Mouse (Mus musculus): Measurements from ENCODE around the gene Dusp6. TPM values are rescaled to one million over a fixed set of nuclear protein-coding genes. Genes with fewer than 3 reads are reported as not detected.

Gene Dusp6
- polyA plus RNA-seq, 1 experiment from 2014 or later, result 41.2 TPM

GRCm38 (mm10) chr10:99289176-99289575 is 26.1 kb downstream of the Dusp6 start:
- no peak overlapping the region for H3K4me2 ChIP-seq (replicated peaks; ENCODE audit: low read depth, low read length)
- H3K36me3 ChIP-seq (ENCODE audit: control insufficient read depth, insufficient read depth, low read length), result no peaks in the 10 kb centered on the region
- H3K27me3 ChIP-seq (ENCODE audit: control insufficient read depth, insufficient read depth, low read length), result no peaks in the 10 kb centered on the region
- 81% methylated on average over 5 of the region's 5 CpGs for WGBS
- no peak overlapping the region for H3K4me3 ChIP-seq (ENCODE audit: low read depth, low read length)
- no peak for ATAC-seq (ENCODE audit: insufficient number of reproducible peaks, insufficient read depth, low FRiP score, low read depth)
- no peak overlapping the region for H3K9ac ChIP-seq (replicated peaks; ENCODE audit: low read depth, low read length)
- no peak overlapping the region for H3K27ac ChIP-seq (ENCODE audit: low read length)
- 0 out of 2 replicates have a peak, but pooled peaks cover 7% of the 10 kb centered on the region for H3K4me1 ChIP-seq (ENCODE audit: control insufficient read depth, insufficient read depth, low read length)
- H3K9me3 ChIP-seq (ENCODE audit: control insufficient read depth, low read depth, low read length), result no peaks in the 10 kb centered on the region

GRCm38 (mm10) chr10:99293111-99293640 is 30.1 kb downstream of the Dusp6 start:
- WGBS, result 76% methylated on average over 3 of the region's 3 CpGs
- no peak for ATAC-seq (ENCODE audit: insufficient number of reproducible peaks, insufficient read depth, low FRiP score, low read depth)
- H3K4me1 ChIP-seq (ENCODE audit: control insufficient read depth, insufficient read depth, low read length), result no peaks in the 10 kb centered on the region
- H3K36me3 ChIP-seq (ENCODE audit: control insufficient read depth, insufficient read depth, low read length), result no peaks in the 10 kb centered on the region
- no peak overlapping the region for H3K4me3 ChIP-seq (ENCODE audit: low read depth, low read length)
- no peak overlapping the region for H3K27ac ChIP-seq (ENCODE audit: low read length)
- no peaks in the 10 kb centered on the region for H3K27me3 ChIP-seq (ENCODE audit: control insufficient read depth, insufficient read depth, low read length)
- H3K9me3 ChIP-seq (ENCODE audit: control insufficient read depth, low read depth, low read length), result no peaks in the 10 kb centered on the region
- no peak overlapping the region for H3K4me2 ChIP-seq (replicated peaks; ENCODE audit: low read depth, low read length)
- no peak overlapping the region for H3K9ac ChIP-seq (replicated peaks; ENCODE audit: low read depth, low read length)

- WGBS, result 66% methylated on average over 3 of the region's 3 CpGs
- Histone ChIP-seq H3K27me3 (ENCODE audit: control insufficient read depth, insufficient read depth, low read length) (no peaks in the 10 kb centered on the region), H3K4me1 (ENCODE audit: control insufficient read depth, insufficient read depth, low read length) (0 out of 2 replicates have a peak, but pooled peaks cover 4% of the 10 kb centered on the region)
Observed at GRCm38 (mm10) chr10:99297721-99298120, 34.7 kb downstream of the Dusp6 start.

GRCm38 (mm10) chr10:99298328-99299295 is 35.6 kb downstream of the Dusp6 start:
- Histone ChIP-seq H3K9me3 (ENCODE audit: control insufficient read depth, low read depth, low read length) (no peaks in the 10 kb centered on the region), H3K4me2 (replicated peaks; ENCODE audit: low read depth, low read length) (0 out of 2 replicates have a peak overlapping the region, but pooled peaks have one; percentile 5), H3K4me1 (ENCODE audit: control insufficient read depth, insufficient read depth, low read length) (0 out of 2 replicates have a peak, but pooled peaks cover 4% of the 10 kb centered on the region), H3K36me3 (ENCODE audit: control insufficient read depth, insufficient read depth, low read length) (no peaks in the 10 kb centered on the region), H3K27ac (ENCODE audit: low read length) (no peak overlapping the region), H3K27me3 (ENCODE audit: control insufficient read depth, insufficient read depth, low read length) (no peaks in the 10 kb centered on the region), H3K4me3 (ENCODE audit: low read depth, low read length) (no peak overlapping the region), H3K9ac (replicated peaks; ENCODE audit: low read depth, low read length) (no peak overlapping the region)
- ATAC-seq (ENCODE audit: insufficient number of reproducible peaks, insufficient read depth, low FRiP score, low read depth), result no peak
- WGBS, result 34% methylated on average over 18 of the region's 18 CpGs

More at GRCm38 (mm10) chr10:99297721-99298120, 34.7 kb downstream of the Dusp6 start:
- Histone ChIP-seq H3K27ac (ENCODE audit: low read length) (no peak overlapping the region), H3K36me3 (ENCODE audit: control insufficient read depth, insufficient read depth, low read length) (no peaks in the 10 kb centered on the region), H3K4me2 (replicated peaks; ENCODE audit: low read depth, low read length) (no peak overlapping the region), H3K4me3 (ENCODE audit: low read depth, low read length) (no peak overlapping the region), H3K9me3 (ENCODE audit: control insufficient read depth, low read depth, low read length) (no peaks in the 10 kb centered on the region), H3K9ac (replicated peaks; ENCODE audit: low read depth, low read length) (no peak overlapping the region)
- ATAC-seq (ENCODE audit: insufficient number of reproducible peaks, insufficient read depth, low FRiP score, low read depth), result no peak

- H3K4me2 ChIP-seq (replicated peaks; ENCODE audit: low read depth, low read length), result 0 out of 2 replicates have a peak overlapping the region, but pooled peaks have one; percentile 5
Observed at GRCm38 (mm10) chr10:99299303-99299702, 36.3 kb downstream of the Dusp6 start.

GRCm38 (mm10) chr10:99302051-99302450 is 39.0 kb downstream of the Dusp6 start:
- WGBS, result 36% methylated on average over 4 of the region's 4 CpGs
- Histone ChIP-seq H3K27ac (ENCODE audit: low read length) (no peak overlapping the region), H3K4me2 (replicated peaks; ENCODE audit: low read depth, low read length) (no peak overlapping the region), H3K4me3 (ENCODE audit: low read depth, low read length) (no peak overlapping the region), H3K36me3 (ENCODE audit: control insufficient read depth, insufficient read depth, low read length) (no peaks in the 10 kb centered on the region), H3K4me1 (ENCODE audit: control insufficient read depth, insufficient read depth, low read length) (0 out of 2 replicates have a peak, but pooled peaks cover 4% of the 10 kb centered on the region), H3K9me3 (ENCODE audit: control insufficient read depth, low read depth, low read length) (no peaks in the 10 kb centered on the region), H3K9ac (replicated peaks; ENCODE audit: low read depth, low read length) (no peak overlapping the region), H3K27me3 (ENCODE audit: control insufficient read depth, insufficient read depth, low read length) (no peaks in the 10 kb centered on the region)
- no peak for ATAC-seq (ENCODE audit: insufficient number of reproducible peaks, insufficient read depth, low FRiP score, low read depth)

More at GRCm38 (mm10) chr10:99299303-99299702, 36.3 kb downstream of the Dusp6 start:
- no peaks in the 10 kb centered on the region for H3K9me3 ChIP-seq (ENCODE audit: control insufficient read depth, low read depth, low read length)
- no peak overlapping the region for H3K9ac ChIP-seq (replicated peaks; ENCODE audit: low read depth, low read length)
- 38% methylated on average over 9 of the region's 9 CpGs for WGBS
- no peaks in the 10 kb centered on the region for H3K36me3 ChIP-seq (ENCODE audit: control insufficient read depth, insufficient read depth, low read length)
- ATAC-seq (ENCODE audit: insufficient number of reproducible peaks, insufficient read depth, low FRiP score, low read depth), result no peak
- no peaks in the 10 kb centered on the region for H3K27me3 ChIP-seq (ENCODE audit: control insufficient read depth, insufficient read depth, low read length)
- H3K4me3 ChIP-seq (ENCODE audit: low read depth, low read length), result no peak overlapping the region
- H3K4me1 ChIP-seq (ENCODE audit: control insufficient read depth, insufficient read depth, low read length), result 0 out of 2 replicates have a peak, but pooled peaks cover 4% of the 10 kb centered on the region
- H3K27ac ChIP-seq (ENCODE audit: low read length), result no peak overlapping the region

- no peaks in the 10 kb centered on the region for H3K27me3 ChIP-seq (ENCODE audit: control insufficient read depth, insufficient read depth, low read length)
- H3K4me1 ChIP-seq (ENCODE audit: control insufficient read depth, insufficient read depth, low read length), result no peaks in the 10 kb centered on the region
- no peak overlapping the region for H3K9ac ChIP-seq (replicated peaks; ENCODE audit: low read depth, low read length)
- WGBS, result 89% methylated on average over 4 of the region's 4 CpGs
- H3K36me3 ChIP-seq (ENCODE audit: control insufficient read depth, insufficient read depth, low read length), result no peaks in the 10 kb centered on the region
- H3K27ac ChIP-seq (ENCODE audit: low read length), result no peak overlapping the region
- no peaks in the 10 kb centered on the region for H3K9me3 ChIP-seq (ENCODE audit: control insufficient read depth, low read depth, low read length)
- no peak overlapping the region for H3K4me3 ChIP-seq (ENCODE audit: low read depth, low read length)
- no peak for ATAC-seq (ENCODE audit: insufficient number of reproducible peaks, insufficient read depth, low FRiP score, low read depth)
- no peak overlapping the region for H3K4me2 ChIP-seq (replicated peaks; ENCODE audit: low read depth, low read length)
Observed at GRCm38 (mm10) chr10:99308837-99309236, 45.8 kb downstream of the Dusp6 start.

GRCm38 (mm10) chr10:99309617-99310016 is 46.6 kb downstream of the Dusp6 start:
- Histone ChIP-seq H3K9me3 (ENCODE audit: control insufficient read depth, low read depth, low read length) (no peaks in the 10 kb centered on the region), H3K36me3 (ENCODE audit: control insufficient read depth, insufficient read depth, low read length) (no peaks in the 10 kb centered on the region), H3K27ac (ENCODE audit: low read length) (no peak overlapping the region), H3K4me3 (ENCODE audit: low read depth, low read length) (no peak overlapping the region), H3K27me3 (ENCODE audit: control insufficient read depth, insufficient read depth, low read length) (no peaks in the 10 kb centered on the region), H3K9ac (replicated peaks; ENCODE audit: low read depth, low read length) (no peak overlapping the region), H3K4me1 (ENCODE audit: control insufficient read depth, insufficient read depth, low read length) (no peaks in the 10 kb centered on the region), H3K4me2 (replicated peaks; ENCODE audit: low read depth, low read length) (no peak overlapping the region)
- WGBS, result 87% methylated on average over 9 of the region's 9 CpGs
- no peak for ATAC-seq (ENCODE audit: insufficient number of reproducible peaks, insufficient read depth, low FRiP score, low read depth)

Measured in stomach, embryonic 14.5 days (tissue).